ENCODE assay signal across 9 mouse cellular contexts in genomic region chr7:99267897-99268505, GRCm38 (mm10). TPM values are rescaled to one million over a fixed set of nuclear protein-coding genes. Genes with fewer than 3 reads are reported as not detected.
A peak's percentile ranks its signal among the peaks of the same experiment; 100 is the strongest.
DNase-seq lines count a peak whose midpoint lies in the region; ATAC-seq lines count a peak whose summit lies in the region.
"Had no signal": no experiment of that assay in that cellular context is flagged by ENCODE, and none has a peak within 500 bp of the region (broad histone marks: within the 10 kb centered on the region; RNA-seq: fewer than 3 reads in every experiment).

No protein-coding gene starts in this region.

- peak; percentile 69 for DNase-seq in ovary, postnatal 36 days (ENCODE audit: low spot score)
- no peak for DNase-seq in ovary, postnatal 14 days (ENCODE audit: low spot score)
- DNase-seq in embryo, embryonic 10.5 days (ENCODE audit: low spot score): peak; percentile 90
- DNase-seq in gastrocnemius, postnatal 25 days: peak; percentile 67
- peak; percentile 86 to 88 for DNase-seq in left cerebral cortex, postnatal 36 days (ENCODE audit: low spot score in 2 of 2)
- peak; percentile 64 for DNase-seq in telencephalon, adult 2 months (ENCODE audit: low read depth, low spot score)

- peaks cover 22% of the 10 kb centered on the region for H3K4me1 ChIP-seq in intestine, embryonic 15.5 days (replicated peaks)
- H3K4me1 ChIP-seq in midbrain, embryonic 12.5 days: peaks cover 41% of the 10 kb centered on the region

- WGBS in intestine, embryonic 15.5 days: under 1% methylated on average over 57 of the region's 59 CpGs
- under 1% methylated on average over 49 of the region's 59 CpGs for WGBS in midbrain, embryonic 12.5 days

- H3K27me3 ChIP-seq in intestine, embryonic 15.5 days (replicated peaks): peaks cover 53% of the 10 kb centered on the region
- H3K27me3 ChIP-seq in midbrain, embryonic 12.5 days: peaks cover 39% of the 10 kb centered on the region

- H3K36me3 ChIP-seq in intestine, embryonic 15.5 days: no peaks in the 10 kb centered on the region
- H3K36me3 ChIP-seq in midbrain, embryonic 12.5 days: no peaks in the 10 kb centered on the region; the same call in 1 of the 2 replicates
- H3K36me3 ChIP-seq: G1E had no signal

- ATAC-seq in intestine, embryonic 15.5 days: peak; percentile 82
- peak; percentile 94 for ATAC-seq in midbrain, embryonic 12.5 days (ENCODE audit: low FRiP score, low read depth)

- H3K9ac ChIP-seq in intestine, embryonic 15.5 days: peak overlapping the region; percentile 39
- H3K9ac ChIP-seq in midbrain, embryonic 12.5 days (replicated peaks): peak overlapping the region; percentile 82

- peak overlapping the region; percentile 49 for H3K4me3 ChIP-seq in intestine, embryonic 15.5 days (replicated peaks)
- peak overlapping the region; percentile 86 for H3K4me3 ChIP-seq in midbrain, embryonic 12.5 days

- no peak overlapping the region for H3K27ac ChIP-seq in intestine, embryonic 15.5 days
- peak overlapping the region; percentile 97 for H3K27ac ChIP-seq in midbrain, embryonic 12.5 days (replicated peaks)

- H3K9me3 ChIP-seq in intestine, embryonic 15.5 days: no peaks in the 10 kb centered on the region
- H3K9me3 ChIP-seq in midbrain, embryonic 12.5 days: no peaks in the 10 kb centered on the region

- intact Hi-C loops in left cerebral cortex, postnatal 36 days (cut with DNase I): no loop called here

- H3K4me2 ChIP-seq in intestine, embryonic 15.5 days (replicated peaks): peak overlapping the region; percentile 95
- H3K4me2 ChIP-seq in midbrain, embryonic 12.5 days (replicated peaks): peak overlapping the region; percentile 95

RNA-seq across cellular contexts. Expression of gene Map6, which starts 0.8 kb away (rescaled TPM):
- 1 to 10 TPM; 3.1 to 3.4 TPM for total RNA-seq in gastrocnemius, postnatal 25 days (2021)
- polyA plus RNA-seq in intestine, embryonic 15.5 days (2015; fragmentation: Nextera tagmentation; extraction: Ambion mirVana): 6.1 and 6.8 TPM in 2 replicates
- total RNA-seq in left cerebral cortex, postnatal 36 days (2021): 100 to 1,000 TPM; 135 to 142 TPM
- polyA plus RNA-seq in midbrain, embryonic 12.5 days (2016; fragmentation: Nextera tagmentation; extraction: Ambion mirVana): 87.5 and 98.6 TPM in 2 replicates
- polyA plus RNA-seq: G1E had no signal

RNA-seq across cellular contexts. Expression of gene Mogat2, which starts 29.6 kb away (rescaled TPM):
- not detected for total RNA-seq in gastrocnemius, postnatal 25 days (2021)
- polyA plus RNA-seq in intestine, embryonic 15.5 days (2015; fragmentation: Nextera tagmentation; extraction: Ambion mirVana): 120 and 142 TPM in 2 replicates
- total RNA-seq in left cerebral cortex, postnatal 36 days (2021): not detected
- 5.5 and 5.6 TPM in 2 replicates for polyA plus RNA-seq in midbrain, embryonic 12.5 days (2016; fragmentation: Nextera tagmentation; extraction: Ambion mirVana)
- total RNA-seq: G1E had no signal

Comparison
In these comparisons a context has a peak if more than half of its experiments do, and no peak if none do; other contexts are left out.
1. RNA of gene Map6, which starts 0.8 kb away (total RNA-seq): 135 to 142 TPM in left cerebral cortex, postnatal 36 days; 3.1 to 3.4 TPM in gastrocnemius, postnatal 25 days; every median in the first group is over 10 times any median in the second.